Mouse (Mus musculus): ENCODE results near the gene Ulk2. TPM values are rescaled to one million over a fixed set of nuclear protein-coding genes. Genes with fewer than 3 reads are reported as not detected.
"Not testable (repeated sequence)": the region's sequence is repeated elsewhere in the genome, so short reads cannot be mapped to it uniquely, and the experiment has no call there.

The Ulk2 gene
- polyA plus RNA-seq, 1 experiment from 2014 or later, result 12.6 TPM

- Histone ChIP-seq H3K27me3 (replicated peaks; ENCODE audit: low read depth, poor library complexity, severe bottlenecking) (no peaks in the 10 kb centered on the region), H3K36me3 (replicated peaks) (peaks cover 62% of the 10 kb centered on the region), H3K9me3 (no peaks in the 10 kb centered on the region), H3K4me1 (no peaks in the 10 kb centered on the region), H3K27ac (replicated peaks) (no peak overlapping the region), H3K4me3 (no peak overlapping the region)
- no peak for DNase-seq (ENCODE audit: low spot score)
These were observed 14.9 kb downstream of the Ulk2 start for GRCm38 (mm10) chr11:61839940-61840339.

DNA sequence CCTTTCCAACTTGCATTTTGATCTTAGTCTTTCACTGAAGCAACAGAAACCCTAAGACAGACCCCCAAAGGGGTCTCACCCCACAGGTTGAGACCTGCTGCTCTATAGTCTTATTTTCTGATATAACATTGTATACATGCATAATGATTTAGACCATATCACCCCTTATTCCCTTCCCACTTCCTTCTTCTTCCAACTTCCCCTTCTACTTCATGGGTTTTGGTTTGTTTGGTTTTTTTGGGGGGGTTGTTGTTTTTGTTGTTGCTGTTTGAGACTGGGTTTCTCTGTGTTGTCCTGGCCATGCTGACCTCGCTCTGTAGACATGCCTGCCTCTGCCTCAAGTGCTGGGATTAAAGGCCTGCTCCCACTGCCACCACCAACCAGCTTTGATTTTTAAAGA, 15.7 kb downstream of the Ulk2 start:
- no peaks in the 10 kb centered on the region for H3K27me3 ChIP-seq (replicated peaks; ENCODE audit: low read depth, poor library complexity, severe bottlenecking)
- 86% methylated on average over 1 of the region's 1 CpGs for WGBS
- H3K36me3 ChIP-seq (replicated peaks), result peaks cover 63% of the 10 kb centered on the region
- H3K4me1 ChIP-seq, result no peaks in the 10 kb centered on the region
- no peak overlapping the region for H3K27ac ChIP-seq (replicated peaks)
- no peak overlapping the region for H3K4me3 ChIP-seq
- no peak for DNase-seq (ENCODE audit: low spot score)
- no peaks in the 10 kb centered on the region for H3K9me3 ChIP-seq

DNA sequence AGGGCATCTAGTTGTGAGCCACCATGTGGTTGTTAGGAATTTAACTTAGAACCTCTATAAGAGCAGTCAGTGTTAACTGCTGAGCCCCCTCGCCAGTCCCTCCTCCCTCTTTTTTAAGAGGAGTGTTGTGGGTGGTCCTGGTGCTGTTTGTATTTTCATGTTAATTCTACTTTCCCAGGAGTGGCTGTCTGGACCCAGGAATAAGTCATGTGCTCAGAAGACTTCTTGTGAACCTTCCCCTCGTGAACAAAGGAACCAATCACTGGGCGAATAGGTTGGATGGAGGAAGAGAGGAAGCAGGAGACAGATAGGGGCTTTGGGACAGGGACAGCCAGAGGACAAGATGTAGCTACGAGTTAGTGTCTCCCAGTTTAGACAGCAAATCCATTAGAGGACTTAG, 45.1 kb downstream of the Ulk2 start:
- DNase-seq (ENCODE audit: low spot score), result no peak
- H3K36me3 ChIP-seq (replicated peaks), result peaks cover 78% of the 10 kb centered on the region
- no peak overlapping the region for H3K4me3 ChIP-seq
- H3K27me3 ChIP-seq (replicated peaks; ENCODE audit: low read depth, poor library complexity, severe bottlenecking), result no peaks in the 10 kb centered on the region
- H3K9me3 ChIP-seq, result no peaks in the 10 kb centered on the region
- 45% methylated on average over 4 of the region's 4 CpGs for WGBS
- no peaks in the 10 kb centered on the region for H3K4me1 ChIP-seq
- H3K27ac ChIP-seq (replicated peaks), result no peak overlapping the region

DNA sequence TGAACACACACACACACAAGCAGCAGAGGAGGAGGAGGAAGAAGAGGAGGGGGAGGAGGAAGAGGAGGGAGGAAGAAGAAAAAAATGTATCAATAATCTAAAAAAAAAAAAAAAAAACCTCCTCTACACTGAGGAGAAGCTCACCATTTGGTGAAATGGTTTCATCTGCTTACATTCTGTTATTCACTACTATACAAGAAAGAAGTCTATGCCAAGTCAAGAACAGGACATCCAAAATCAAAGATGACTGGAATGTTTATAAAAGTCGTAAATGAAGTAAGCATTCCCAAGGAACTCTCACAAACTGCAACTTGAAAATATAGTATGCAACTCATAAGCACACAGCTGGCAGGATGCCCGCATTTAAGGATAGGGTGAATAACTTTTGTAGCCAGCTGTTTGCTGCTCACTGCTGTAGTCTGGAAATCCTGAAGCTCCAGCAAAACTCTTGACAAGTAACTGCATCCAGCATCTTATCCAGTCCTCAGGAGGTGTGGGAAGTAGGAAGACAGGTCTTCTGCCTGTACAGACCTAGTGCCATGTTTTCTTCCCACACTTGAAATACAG, 46.2 kb downstream of the Ulk2 start:
- Histone ChIP-seq H3K27ac (replicated peaks) (no peak overlapping the region), H3K4me1 (no peaks in the 10 kb centered on the region), H3K27me3 (replicated peaks; ENCODE audit: low read depth, poor library complexity, severe bottlenecking) (no peaks in the 10 kb centered on the region), H3K9me3 (no peaks in the 10 kb centered on the region), H3K36me3 (replicated peaks) (peaks cover 74% of the 10 kb centered on the region), H3K4me3 (no peak overlapping the region)
- WGBS, result 92% methylated on average over 2 of the region's 2 CpGs
- no peak for DNase-seq (ENCODE audit: low spot score)

- 92% methylated on average over 1 of the region's 1 CpGs for WGBS
- Histone ChIP-seq H3K4me1 (no peaks in the 10 kb centered on the region), H3K36me3 (replicated peaks) (peaks cover 56% of the 10 kb centered on the region), H3K27me3 (replicated peaks; ENCODE audit: low read depth, poor library complexity, severe bottlenecking) (no peaks in the 10 kb centered on the region), H3K27ac (replicated peaks) (no peak overlapping the region), H3K4me3 (no peak overlapping the region), H3K9me3 (no peaks in the 10 kb centered on the region)
- no peak for DNase-seq (ENCODE audit: low spot score)
These were observed 61.4 kb downstream of the Ulk2 start for GRCm38 (mm10) chr11:61793441-61793840.

DNA sequence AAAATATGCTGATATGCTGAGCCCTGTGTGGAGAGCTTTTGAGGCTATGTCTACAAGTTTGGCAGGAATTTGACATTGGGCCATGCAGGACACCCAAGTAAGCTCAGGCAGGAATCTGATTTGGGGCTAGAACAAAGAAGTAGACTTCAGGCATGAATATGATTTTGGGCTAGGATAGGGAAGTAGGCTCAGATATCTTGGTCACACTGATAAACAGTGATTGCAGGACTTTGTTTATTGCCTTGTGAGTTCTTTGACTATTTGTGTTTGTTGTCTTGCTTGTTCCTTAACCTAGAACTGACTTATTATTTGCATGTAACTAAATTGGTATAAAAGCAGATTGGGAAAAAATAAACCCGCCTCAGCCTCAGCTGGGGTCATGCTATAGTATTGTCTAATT, 66.3 kb downstream of the Ulk2 start:
- Histone ChIP-seq H3K4me3 (no peak overlapping the region), H3K27ac (replicated peaks) (no peak overlapping the region), H3K27me3 (replicated peaks; ENCODE audit: low read depth, poor library complexity, severe bottlenecking) (no peaks in the 10 kb centered on the region), H3K9me3 (no peaks in the 10 kb centered on the region), H3K36me3 (replicated peaks) (peaks cover 76% of the 10 kb centered on the region), H3K4me1 (no peaks in the 10 kb centered on the region)
- WGBS, result 95% methylated on average over 1 of the region's 1 CpGs
- DNase-seq (ENCODE audit: low spot score), result no peak

DNA sequence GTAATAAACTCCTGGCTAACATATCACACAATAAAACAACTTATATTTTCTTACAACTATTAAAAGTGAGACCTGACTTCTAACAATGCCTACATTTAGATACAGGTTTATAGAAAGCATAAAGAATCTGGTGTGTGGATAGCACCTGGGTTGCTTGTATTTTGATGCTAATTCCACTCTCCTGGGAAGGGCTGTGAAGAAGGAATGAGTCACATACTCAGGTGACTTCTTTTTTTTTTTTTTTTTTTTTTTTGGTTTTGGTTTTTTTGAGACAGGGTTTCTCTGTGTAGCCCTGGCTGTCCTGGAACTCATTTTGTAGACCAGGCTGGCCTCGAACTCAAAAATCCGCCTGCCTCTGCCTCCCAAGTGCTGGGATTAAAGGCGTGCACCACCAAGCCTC, 72.3 kb downstream of the Ulk2 start:
- H3K27ac ChIP-seq (replicated peaks); DNase-seq (ENCODE audit: low spot score); H3K4me3 ChIP-seq; H3K4me1 ChIP-seq; H3K9me3 ChIP-seq; H3K27me3 ChIP-seq (replicated peaks; ENCODE audit: low read depth, poor library complexity, severe bottlenecking): not testable (repeated sequence)
- WGBS, result 87% methylated on average over 3 of the region's 3 CpGs
- H3K36me3 ChIP-seq (replicated peaks), result peaks cover 65% of the 10 kb centered on the region

DNA sequence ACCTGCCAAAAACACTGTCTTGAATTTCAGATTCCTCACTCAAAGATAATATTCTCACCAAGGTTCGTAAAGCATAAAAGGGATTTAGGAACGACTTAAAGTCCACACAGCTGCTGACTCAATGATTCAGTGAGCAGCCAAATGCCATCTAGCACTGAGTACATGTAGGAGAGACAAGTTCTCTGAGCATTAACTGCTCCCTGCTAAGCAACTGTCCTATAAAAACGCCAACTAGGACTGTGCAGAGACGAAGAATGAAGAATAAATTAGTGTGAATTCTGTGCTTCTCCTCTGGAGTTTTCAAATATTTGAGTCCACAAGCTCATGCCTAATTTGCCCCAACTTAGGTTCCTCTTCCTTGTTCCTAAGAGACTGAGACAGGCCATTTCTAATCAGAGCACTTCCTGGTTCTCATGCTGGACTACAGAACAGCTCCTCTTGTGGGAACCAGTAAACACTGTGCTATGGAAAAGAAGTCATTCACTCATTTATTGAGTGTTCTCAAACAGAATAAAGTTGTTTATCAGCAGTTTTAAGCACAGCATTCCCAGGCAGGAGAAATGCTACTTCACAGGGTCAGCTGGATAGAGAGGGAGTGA, 80.2 kb downstream of the Ulk2 start:
- 90% methylated on average over 4 of the region's 4 CpGs for WGBS
- no peaks in the 10 kb centered on the region for H3K27me3 ChIP-seq (replicated peaks; ENCODE audit: low read depth, poor library complexity, severe bottlenecking)
- H3K27ac ChIP-seq (replicated peaks), result no peak overlapping the region
- no peaks in the 10 kb centered on the region for H3K4me1 ChIP-seq
- H3K36me3 ChIP-seq (replicated peaks), result peaks cover 35% of the 10 kb centered on the region
- H3K4me3 ChIP-seq, result no peak overlapping the region
- no peaks in the 10 kb centered on the region for H3K9me3 ChIP-seq
- no peak for DNase-seq (ENCODE audit: low spot score)

- H3K9me3 ChIP-seq, result no peaks in the 10 kb centered on the region
- H3K4me3 ChIP-seq, result peak within 1 kb of the TSS; percentile 68
- H3K36me3 ChIP-seq (replicated peaks), result peaks cover 26% of the 10 kb centered on the region
- H3K4me1 ChIP-seq, result peaks cover 9% of the 10 kb centered on the region
- WGBS, result under 1% methylated on average over 51 of the region's 51 CpGs
- peak within 1 kb of the TSS; percentile 91 for H3K27ac ChIP-seq (replicated peaks)
- peak; percentile 99 for DNase-seq (ENCODE audit: low spot score)
- no peaks in the 10 kb centered on the region for H3K27me3 ChIP-seq (replicated peaks; ENCODE audit: low read depth, poor library complexity, severe bottlenecking)
These were observed 93.1 kb downstream of the Ulk2 start, which contains the start of gene Prpsap2 for GRCm38 (mm10) chr11:61761584-61762407. Gene Prpsap2 (minus strand): TSS chr11:61762088.

GRCm38 (mm10) chr11:61760518-61760917, 94.4 kb downstream of the Ulk2 start:
- Histone ChIP-seq H3K9me3 (no peaks in the 10 kb centered on the region), H3K36me3 (replicated peaks) (peaks cover 38% of the 10 kb centered on the region), H3K27ac (replicated peaks) (no peak overlapping the region), H3K27me3 (replicated peaks; ENCODE audit: low read depth, poor library complexity, severe bottlenecking) (no peaks in the 10 kb centered on the region), H3K4me3 (peak overlapping the region; percentile 68), H3K4me1 (peaks cover 9% of the 10 kb centered on the region)
- no peak for DNase-seq (ENCODE audit: low spot score)
- WGBS, result 72% methylated on average over 5 of the region's 5 CpGs

GRCm38 (mm10) chr11:61757151-61757550, 97.7 kb downstream of the Ulk2 start:
- Histone ChIP-seq H3K9me3 (no peaks in the 10 kb centered on the region), H3K27ac (replicated peaks) (no peak overlapping the region), H3K4me3 (no peak overlapping the region), H3K36me3 (replicated peaks) (peaks cover 68% of the 10 kb centered on the region), H3K27me3 (replicated peaks; ENCODE audit: low read depth, poor library complexity, severe bottlenecking) (no peaks in the 10 kb centered on the region), H3K4me1 (peaks cover 9% of the 10 kb centered on the region)
- WGBS, result 84% methylated on average over 2 of the region's 2 CpGs
- DNase-seq (ENCODE audit: low spot score), result no peak

GRCm38 (mm10) chr11:61751612-61752011, 103.3 kb downstream of the Ulk2 start:
- Histone ChIP-seq H3K4me3 (no peak overlapping the region), H3K9me3 (no peaks in the 10 kb centered on the region), H3K27me3 (replicated peaks; ENCODE audit: low read depth, poor library complexity, severe bottlenecking) (no peaks in the 10 kb centered on the region), H3K27ac (replicated peaks) (no peak overlapping the region), H3K4me1 (no peaks in the 10 kb centered on the region), H3K36me3 (replicated peaks) (peaks cover 94% of the 10 kb centered on the region)
- DNase-seq (ENCODE audit: low spot score), result no peak
- 83% methylated on average over 5 of the region's 5 CpGs for WGBS

- Histone ChIP-seq H3K27ac (replicated peaks) (no peak overlapping the region), H3K27me3 (replicated peaks; ENCODE audit: low read depth, poor library complexity, severe bottlenecking) (no peaks in the 10 kb centered on the region), H3K9me3 (no peaks in the 10 kb centered on the region), H3K36me3 (replicated peaks) (peaks cover 95% of the 10 kb centered on the region), H3K4me3 (no peak overlapping the region), H3K4me1 (no peaks in the 10 kb centered on the region)
- WGBS, result 78% methylated on average over 3 of the region's 3 CpGs
- no peak for DNase-seq (ENCODE audit: low spot score)
These were observed 107.7 kb downstream of the Ulk2 start for GRCm38 (mm10) chr11:61747161-61747560.

All from embryonic facial prominence, embryonic 10.5 days (tissue).